Mouse (Mus musculus) fat pad, adult 2 months (tissue): ENCODE results near the gene Tbata.

Experiments
- DNase-seq: peaks from one replicate; pipeline ENCODE4 v3.0.0-alpha.2; 2011; ENCODE audit warnings: low read depth, low spot score; ENCODE audit errors: extremely low read depth

Gene Tbata

DNA sequence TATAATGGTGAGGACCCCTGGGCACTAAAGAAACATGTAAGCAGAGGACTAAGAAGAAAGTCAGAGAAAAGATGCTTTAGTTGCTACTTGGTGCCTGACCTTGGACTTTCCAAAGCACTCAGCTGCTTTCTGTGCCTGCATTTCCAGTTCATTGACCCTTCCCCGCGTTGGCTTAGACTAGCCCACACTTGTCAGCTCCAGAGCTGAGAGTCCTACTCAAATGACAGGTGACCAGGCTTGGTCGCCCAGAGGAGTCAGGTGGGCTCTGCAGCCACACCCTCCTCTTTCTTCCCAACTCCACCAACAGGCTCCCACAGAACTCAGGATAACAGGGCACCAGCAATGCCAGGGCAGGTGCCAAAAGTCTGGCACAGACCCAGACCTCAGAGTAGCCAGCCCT is 9.4 kb upstream of the Tbata start:
- DNase-seq, result no peak

DNA sequence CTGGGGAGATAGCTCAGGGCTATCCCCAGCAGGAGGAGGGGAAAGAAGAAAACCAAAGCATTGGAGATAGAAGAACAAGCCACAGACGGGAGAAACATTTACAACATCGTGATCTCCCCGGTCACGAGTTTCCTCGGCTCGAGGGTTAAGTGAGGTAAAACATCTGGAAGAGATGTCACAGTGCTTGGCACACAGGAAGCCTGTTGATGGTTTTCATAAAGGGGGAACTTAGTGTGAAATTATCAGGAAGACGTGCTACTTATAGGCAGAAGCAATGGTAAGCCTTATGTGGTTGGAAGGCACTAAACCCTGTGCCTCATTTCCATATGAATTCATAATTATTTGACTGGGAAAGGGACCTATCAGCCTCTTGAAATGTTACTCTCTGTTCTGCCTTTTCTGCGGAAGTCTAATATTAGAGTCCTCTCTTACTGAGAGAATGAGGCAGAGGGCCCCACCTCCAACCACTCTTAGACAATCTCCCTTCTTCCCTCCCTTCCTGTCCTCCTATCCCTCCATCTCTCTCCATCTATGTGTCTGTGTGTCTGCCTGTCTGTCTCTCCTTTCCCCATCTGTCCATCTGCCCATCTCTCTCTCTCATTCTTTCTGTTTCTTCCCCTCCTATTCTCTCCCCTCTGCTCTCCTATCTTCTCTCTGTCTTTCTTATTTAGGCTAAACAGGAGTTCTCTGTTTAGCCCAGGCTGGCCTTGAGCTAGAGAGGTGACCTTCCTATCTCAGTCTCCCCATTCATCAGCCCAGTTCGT is 4.2 kb upstream of the Tbata start:
- DNase-seq, result no peak

DNA sequence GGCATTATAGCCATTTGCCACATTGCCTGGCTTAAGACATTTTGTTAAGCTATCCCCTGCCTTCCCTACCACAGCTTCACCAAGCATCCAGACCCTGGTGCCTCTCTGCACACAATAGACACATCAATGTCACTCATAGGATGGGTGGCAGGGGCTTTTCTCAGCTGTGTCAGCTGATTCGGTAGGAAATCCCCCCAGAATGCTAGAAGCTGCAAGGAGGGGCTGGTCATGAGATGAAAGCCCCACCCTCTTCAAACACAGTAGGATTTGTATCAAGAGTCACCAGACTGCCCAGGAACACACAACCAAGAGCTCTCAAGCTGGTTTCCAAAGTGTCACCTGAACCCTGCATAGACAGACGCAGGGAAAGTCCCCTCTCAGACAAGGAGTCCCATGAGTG is 3.4 kb upstream of the Tbata start:
- DNase-seq, result no peak

DNA sequence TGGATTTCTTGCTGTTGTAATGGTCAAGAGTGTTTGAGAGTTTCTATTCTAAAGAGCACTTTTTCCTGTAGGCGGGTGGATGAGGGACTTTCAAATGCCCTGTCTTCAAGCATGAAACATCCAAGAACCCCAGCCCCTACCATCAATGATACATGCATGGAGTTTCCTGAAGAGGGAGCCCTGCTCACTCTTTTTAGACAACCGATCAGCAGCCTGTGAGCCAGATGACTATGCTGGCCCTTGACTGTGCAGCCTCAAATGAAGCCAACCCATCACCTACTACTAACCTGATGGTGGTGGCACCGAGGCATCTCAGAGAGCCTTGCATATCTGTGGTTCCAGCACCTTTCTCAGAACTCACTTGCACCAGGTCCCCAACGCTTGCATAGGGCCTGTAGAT is 742 bp downstream of the Tbata start:
- DNase-seq, result no peak

DNA sequence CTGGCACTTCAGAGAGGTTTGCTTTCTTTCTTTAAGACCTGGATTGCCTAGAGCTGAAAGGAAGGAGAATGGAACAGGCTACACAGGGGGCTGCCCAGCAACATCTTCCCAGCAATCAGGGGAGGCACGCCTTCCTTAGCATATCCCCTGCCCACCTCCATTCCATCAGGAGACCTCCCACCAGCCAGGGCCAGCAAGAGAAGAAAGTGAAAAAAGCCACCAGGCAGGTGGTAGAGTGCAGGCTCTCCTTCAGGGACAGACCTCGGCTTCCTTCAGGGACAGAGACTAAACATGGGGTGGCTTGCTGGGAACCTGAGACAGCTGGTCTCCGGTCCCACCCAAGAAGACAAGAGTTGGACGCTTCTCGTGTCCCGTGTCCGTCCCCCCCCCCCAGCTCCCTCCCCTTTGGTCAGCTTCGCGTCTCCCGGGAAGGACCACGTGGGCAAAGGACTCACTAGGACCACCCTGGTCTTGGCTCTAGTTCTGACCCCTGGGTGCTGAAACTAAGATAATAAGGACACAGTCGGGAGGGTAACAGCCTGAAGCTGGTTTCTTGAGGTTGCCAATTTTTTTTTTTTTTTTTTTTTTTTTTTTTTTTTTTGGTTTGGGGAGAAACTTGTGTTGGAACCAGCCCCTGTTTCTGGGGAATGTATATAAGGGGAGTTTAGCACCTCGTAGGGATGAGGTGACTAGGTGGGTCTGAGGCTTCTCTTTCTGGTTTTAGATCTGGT is 3.1 kb downstream of the Tbata start:
- DNase-seq, result no peak

DNA sequence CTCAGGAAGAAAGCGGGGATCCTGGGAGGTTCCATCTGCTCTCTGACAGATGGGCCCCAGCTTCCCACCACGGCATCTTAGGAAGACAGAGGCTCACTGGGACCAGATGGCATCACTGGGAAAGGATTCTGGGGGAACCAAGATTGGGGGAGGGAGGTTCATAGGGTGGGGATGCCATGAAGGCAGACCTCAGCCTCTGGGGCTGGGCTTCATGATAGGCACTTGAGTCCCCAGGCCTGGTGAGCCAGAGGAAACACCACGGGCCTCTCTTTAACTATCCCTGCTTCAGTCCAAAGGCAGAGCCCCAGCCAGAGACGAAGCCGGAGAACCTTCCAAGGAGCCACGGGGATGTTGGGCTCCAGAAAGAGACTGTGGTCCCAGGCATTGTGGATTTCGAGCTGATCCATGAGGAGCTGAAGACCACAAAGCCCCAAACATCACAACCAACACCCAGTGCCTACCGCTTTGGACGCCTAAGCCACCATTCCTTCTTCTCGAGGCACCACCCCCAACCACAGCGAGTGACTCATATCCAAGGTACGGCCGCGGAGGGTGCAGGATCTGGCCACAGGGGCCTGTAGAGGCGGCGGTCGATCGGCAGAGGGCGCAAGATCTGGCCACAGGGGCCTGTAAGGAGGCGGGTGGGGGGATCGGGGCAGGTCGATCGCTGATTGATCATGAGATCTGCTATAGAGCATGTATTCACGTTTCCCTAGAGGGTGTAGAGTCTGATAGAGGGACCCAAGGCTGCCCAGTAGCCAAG is 3.9 kb downstream of the Tbata start:
- no peak for DNase-seq

DNA sequence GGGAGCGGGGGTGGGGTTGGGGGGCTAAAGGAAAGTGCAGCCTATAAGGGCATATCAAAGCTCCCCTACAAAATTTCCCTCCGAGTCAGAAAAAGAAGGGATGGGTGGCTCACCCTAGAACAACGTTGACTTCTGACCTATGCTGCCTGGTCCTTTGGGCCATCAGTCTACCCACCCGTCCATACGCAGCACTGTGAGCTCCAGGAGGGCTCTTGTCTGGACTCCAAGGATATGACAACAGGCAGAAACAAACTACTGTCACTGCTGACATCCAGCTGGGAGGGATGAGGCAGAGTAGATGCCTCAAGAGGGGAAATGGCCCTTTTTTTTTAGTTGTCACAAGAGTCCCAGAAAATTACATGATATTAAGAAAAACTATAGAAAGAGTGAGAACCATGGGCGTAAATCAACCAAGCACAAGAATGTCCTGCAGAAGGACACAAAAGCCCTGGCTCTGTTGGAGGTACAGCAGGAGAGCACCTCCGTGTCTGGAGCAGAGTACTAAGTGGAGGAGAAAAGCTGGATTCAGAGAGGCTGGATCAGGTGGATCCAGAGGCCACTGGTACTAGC is 4.6 kb downstream of the Tbata start:
- no peak for DNase-seq

DNA sequence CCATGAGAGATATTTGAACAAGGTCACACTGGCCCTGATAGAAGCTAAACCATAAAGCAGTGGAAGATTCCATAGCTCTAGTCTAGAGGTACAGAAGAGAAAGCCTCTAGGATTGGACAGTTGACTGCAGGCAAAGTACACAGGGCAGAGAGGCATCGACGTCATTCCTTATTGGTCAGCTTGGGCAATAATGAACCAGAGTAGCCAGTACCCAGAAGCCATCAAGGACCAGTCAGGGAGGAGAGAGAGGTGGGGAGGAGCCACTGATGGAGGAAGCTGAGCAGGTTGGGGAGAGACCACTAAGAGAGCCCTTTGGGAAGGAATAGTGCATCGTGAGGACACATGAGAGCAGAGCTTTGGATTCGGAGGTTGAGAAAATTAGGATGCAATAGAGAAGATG is 6.0 kb downstream of the Tbata start:
- DNase-seq, result no peak

DNA sequence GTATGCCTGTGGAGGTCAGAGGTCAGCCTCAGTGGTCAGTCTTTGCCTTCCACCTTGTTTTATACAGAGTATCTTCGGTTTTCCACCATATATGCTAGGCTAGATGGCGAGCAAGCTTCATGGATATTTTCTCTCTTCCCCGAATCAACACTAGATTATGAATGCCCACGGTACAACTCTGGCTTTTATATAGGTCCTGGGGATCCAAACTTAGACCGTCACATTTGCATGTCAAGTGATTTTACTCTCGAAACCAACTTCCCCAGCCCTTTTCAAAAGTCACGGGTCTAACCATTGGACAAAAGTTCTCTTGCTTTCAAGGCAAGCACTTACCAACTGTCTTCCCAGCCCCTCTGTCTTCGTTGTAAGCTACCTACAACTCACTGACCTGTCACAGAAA is 6.9 kb downstream of the Tbata start:
- DNase-seq, result no peak

DNA sequence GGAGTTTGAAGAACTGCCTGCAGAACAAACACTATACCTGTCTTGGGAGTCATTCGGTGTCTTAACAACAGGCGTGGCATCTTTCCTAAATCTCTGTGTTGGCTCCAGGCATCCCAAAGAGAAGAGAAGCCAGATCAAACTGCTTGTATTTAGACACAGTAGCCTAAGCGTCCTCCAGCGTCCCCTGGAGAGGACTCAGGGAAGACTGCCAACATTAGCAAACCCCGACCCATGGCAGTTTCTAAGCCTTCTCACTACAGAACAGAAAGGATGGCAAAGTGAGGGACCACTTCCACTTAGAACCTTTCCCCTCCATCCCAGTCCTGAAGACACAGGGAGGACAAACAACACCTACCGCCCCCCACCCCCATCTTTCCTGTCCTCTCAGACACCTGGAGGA is 8.2 kb downstream of the Tbata start:
- DNase-seq, result no peak

DNA sequence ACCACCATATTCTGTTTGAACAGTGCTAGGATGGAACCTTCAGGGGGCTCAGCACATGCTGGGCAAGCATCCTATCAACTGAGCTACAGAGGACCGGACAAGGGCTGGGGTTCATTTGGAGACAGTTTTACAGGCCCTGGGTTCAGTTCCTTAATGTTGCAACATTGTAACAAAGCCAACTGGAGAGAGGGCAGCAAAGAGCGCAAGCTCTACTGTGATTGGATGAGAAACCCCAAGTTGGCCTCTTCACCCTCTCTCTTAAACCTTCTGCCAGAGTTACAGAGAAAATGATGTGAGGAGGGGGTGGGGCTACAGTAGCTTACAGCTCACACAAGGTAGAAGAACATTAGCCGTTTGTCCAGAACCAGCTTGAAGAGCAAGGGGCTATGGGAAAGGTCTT is 15.2 kb downstream of the Tbata start:
- DNase-seq, result no peak

DNA sequence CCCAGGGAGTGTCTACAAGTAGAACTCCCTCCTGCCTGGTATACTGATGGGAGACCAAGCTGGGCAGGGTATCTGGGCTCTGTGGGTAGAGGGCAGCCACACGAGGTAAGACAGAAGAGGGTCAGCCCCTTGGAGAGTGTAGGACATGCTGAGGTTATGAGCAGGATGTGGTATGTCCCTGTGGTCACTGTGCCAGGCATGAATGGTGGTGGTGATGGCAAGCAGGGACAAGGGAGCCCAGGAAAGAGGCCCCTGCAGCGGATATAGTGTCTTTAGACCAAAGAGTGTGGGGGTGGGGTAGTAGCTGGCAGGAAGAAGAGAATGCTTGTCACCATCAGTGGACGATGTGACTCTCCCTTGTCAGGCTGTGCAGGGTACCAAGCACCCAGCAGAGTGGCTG is 16.3 kb downstream of the Tbata start:
- DNase-seq, result no peak

DNA sequence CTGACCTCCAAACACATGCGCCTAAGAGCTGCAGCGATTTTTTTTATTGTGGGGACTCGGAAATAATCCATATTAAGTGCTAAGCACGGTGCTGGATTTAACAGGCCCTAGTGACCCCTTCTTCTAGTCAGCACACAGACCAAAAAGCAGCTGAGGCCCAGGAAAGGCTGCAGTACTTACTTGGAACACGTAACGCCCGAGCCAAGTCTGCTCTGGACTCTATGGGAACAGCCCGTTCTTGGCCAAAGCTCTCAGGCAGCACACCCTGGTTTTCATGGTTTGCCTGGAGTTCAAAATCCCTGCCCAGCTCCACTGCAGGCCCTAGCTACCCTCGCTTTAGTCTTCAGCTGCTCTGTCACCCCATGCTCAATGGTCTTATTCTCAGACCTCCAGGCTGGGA is 22.9 kb downstream of the Tbata start:
- DNase-seq, result no peak

DNA sequence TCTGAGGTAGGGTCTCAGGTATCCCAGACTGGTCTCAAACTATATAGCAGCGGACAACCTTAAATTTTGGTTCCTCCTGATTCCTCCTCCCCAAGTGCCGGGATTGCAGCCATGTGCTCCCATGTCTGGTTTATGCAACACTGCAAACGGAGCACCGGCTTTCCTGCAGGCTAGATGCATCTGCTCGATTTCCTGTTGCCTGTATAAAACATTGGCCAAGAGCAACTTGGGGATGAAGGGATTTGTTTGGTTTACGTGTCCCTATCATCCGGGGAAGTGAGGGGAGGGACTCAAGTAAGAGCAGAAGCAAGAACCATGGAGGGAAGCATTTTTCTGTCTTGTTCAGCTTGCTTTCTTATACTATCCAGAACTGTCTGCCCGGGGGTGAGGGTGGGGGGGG is 23.5 kb downstream of the Tbata start:
- DNase-seq, result no peak

DNA sequence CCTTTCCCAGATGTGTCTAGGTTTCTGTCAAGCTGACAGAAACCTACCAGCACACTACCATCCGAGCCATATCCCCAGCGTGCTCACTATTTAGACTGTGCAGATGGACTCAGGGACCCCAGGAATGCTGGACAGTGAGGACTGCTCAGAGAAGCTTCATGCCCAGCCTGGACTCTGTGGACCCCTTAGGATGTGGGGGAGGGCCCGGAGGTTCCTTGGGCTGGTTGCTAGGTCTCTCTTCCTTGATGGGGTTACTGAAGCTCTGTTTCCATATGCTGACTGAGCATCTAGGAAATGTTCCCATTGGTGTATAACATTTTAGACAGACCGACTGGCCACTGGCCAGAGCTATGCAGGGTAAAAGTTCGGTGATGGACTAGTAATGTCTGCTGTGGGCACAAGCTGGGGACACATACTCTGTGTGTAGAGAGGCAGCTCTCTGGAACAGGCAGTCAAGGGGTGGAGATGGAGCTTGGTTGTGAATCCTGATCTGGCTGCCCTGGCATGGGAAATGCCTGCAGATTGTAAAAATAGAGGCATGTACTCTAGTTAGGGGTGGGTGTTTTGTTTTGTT is 24.1 kb downstream of the Tbata start:
- no peak for DNase-seq

DNA sequence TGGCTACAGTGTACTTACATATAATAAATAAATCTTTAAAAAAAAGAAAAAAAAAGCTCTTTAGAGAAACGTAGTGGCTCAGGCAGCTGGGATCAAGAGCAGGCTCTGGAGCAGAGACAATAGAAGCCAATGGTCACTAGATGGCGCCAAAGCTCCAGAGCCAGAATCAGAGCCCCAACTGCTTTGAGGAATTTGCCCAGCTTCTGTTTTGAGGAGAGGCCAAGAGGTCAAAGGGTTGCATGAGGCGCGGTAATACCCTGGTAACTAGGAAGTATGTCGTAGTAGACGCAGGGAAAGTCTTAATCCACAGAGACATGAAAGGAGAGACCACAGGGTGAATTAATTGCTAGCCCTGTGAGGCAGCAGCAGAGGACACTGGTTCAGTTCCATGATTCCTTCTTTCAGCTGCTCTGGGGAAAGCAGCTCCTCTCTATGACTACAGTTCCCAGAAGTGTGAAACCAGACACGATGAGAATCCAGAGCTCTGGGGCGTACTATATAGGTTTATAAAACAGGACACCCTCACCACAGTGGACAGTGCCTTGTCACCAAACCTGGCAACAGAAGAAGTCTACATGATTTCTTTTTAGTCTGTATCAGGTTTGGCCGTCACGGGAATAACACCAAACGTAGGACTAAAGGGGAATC is 27.9 kb downstream of the Tbata start:
- DNase-seq, result no peak

DNA sequence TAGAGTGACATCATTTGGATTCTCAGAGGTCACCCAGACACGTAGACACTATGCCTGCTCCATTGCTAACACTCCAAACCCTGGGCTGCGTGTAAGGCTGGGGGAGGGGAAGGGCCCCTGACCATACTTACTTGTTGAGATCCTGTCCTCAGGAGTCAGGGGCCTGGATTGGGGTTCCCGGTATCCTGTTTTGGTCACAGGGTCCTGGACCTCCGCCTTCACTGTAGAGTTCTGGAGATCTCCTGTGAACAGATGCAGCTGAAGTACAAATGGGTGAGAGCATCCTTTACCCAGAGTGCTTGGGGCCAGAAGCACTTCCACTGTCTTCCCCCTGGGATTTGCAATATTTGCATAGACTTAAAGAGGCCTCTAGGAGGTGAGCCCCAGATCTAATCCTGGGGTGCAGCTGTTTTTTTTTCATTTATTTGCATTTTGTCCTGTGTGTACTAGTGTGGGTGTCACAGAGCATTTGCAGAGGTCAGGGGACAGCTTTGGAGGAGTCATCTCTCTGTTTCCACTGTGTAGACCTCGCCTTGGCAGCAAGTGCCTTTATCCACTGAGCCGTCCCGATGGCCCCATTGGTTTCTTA is 28.6 kb downstream of the Tbata start:
- no peak for DNase-seq

DNA sequence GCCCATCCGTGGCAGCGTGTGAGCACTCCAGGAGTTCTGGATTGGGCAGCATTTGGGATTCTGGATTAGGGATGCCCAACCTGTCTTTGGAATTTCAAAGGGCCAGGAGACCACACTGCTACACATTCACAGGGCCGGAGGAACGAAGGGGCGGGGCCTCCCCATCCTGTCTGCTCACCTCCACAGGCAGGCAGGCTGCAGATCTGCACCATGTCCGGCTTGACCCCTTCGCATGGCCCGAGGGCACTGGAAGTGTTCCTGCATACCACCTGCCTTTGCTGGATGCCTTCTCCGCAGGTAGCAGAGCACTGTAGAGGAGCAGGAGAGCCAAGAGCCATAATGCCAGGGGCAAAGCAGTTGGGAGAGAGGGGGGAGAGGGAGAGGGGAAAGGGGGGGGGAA is 29.2 kb downstream of the Tbata start:
- no peak for DNase-seq

DNA sequence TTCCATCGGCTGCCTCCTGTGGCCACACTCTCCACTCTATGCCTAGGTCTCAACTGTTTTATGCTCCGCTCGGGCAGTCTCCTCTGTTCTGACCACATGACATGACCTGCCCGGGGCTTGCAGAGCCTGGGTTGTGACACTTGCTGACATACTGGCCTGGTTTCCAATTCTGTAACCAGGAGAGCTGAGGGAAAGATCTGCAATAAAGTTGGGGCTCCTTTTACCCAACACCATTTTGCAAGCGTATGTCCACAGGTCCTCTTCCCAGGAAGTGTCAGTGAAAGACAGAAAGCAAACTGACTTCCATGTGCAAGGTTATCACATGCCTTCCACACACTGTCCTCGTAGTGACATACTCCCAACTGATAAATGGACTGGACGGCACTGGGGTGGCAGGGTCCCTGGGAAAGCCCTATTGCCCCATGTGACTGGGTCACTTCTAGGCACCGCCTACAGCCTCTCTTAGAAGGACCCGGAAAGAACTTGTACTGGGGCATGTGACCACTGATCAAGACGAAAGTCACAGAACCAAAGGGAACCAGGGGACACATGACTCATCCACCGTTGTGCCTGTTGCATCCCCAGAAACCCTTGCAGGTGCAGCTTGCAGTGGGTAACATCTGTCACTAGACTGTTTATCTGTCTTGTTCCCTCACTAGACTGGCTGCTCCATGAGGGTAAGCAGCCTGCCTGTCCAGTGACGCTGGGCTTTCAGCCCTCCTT is 30.0 kb downstream of the Tbata start:
- DNase-seq, result no peak

DNA sequence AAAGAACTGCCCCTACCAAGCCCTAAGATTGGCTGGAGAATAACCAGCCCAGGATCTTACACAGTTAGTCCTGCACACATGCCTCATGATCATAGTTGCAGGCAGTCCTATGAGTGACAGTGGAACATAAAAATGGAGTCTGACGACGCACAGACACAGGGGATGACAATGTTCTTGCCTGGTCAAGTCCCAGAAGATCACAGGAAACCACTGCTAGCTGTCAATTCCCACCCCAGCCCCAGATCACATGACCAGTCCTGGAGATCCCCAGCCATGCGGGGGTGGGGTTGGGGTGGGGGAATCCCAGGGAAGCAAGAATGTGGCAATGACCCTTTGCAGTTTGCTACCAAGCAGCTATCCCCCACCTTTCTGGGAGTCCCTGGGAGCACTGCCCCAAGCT is 32.2 kb downstream of the Tbata start:
- no peak for DNase-seq
